Mouse (Mus musculus) cerebellum, adult 18-20 months (tissue): ENCODE data around the gene Maml2.

Source experiments
- DNase-seq, 2 experiments: peaks; one replicate each; pipeline ENCODE4 v3.0.0; 2021

Gene Maml2

GRCm38 (mm10) chr9:13297668-13298512, at the start of gene Maml2:
TSS of gene Maml2 (plus strand) at chr9:13297957.
- DNase-seq, result peak; percentile 68 to 75

GRCm38 (mm10) chr9:13248104-13248503, 49.7 kb upstream of the Maml2 start:
- no peak for DNase-seq

- DNase-seq, result no peak
Measured at GRCm38 (mm10) chr9:13251251-13251650, 46.5 kb upstream of the Maml2 start.

GRCm38 (mm10) chr9:13256726-13257125, 41.0 kb upstream of the Maml2 start:
- no peak for DNase-seq

GRCm38 (mm10) chr9:13258173-13258572, 39.6 kb upstream of the Maml2 start:
- DNase-seq, result no peak

GRCm38 (mm10) chr9:13260980-13261379, 36.8 kb upstream of the Maml2 start:
- DNase-seq, result no peak

- no peak for DNase-seq
Measured at GRCm38 (mm10) chr9:13273219-13273618, 24.5 kb upstream of the Maml2 start.

GRCm38 (mm10) chr9:13287482-13287881, 10.3 kb upstream of the Maml2 start:
- no peak for DNase-seq

- DNase-seq, result peak; percentile 86 to 93
Measured at GRCm38 (mm10) chr9:13296274-13297121, 1.3 kb upstream of the Maml2 start.

- peak in 1 of 2 experiments; percentile 43 for DNase-seq
Measured at GRCm38 (mm10) chr9:13297122-13297667, 562 bp upstream of the Maml2 start.

GRCm38 (mm10) chr9:13298513-13298878, 739 bp downstream of the Maml2 start:
- DNase-seq, result no peak

- DNase-seq, result peak; percentile 37 to 38
Measured at GRCm38 (mm10) chr9:13299190-13299589, 1.4 kb downstream of the Maml2 start.

- DNase-seq, result peak; percentile 40 to 52
Measured at GRCm38 (mm10) chr9:13300041-13300441, 2.3 kb downstream of the Maml2 start.

- peak in 1 of 2 experiments; percentile 25 for DNase-seq
Measured at GRCm38 (mm10) chr9:13300891-13301782, 3.4 kb downstream of the Maml2 start.

- peak in 1 of 2 experiments; percentile 4 for DNase-seq
Measured at GRCm38 (mm10) chr9:13302183-13302825, 4.5 kb downstream of the Maml2 start.

GRCm38 (mm10) chr9:13303099-13303771, 5.5 kb downstream of the Maml2 start:
- peak in 1 of 2 experiments; percentile 5 for DNase-seq

GRCm38 (mm10) chr9:13303976-13304375, 6.2 kb downstream of the Maml2 start:
- peak in 1 of 2 experiments; percentile 9 for DNase-seq

- no peak for DNase-seq
Measured at GRCm38 (mm10) chr9:13306471-13306870, 8.7 kb downstream of the Maml2 start.

GRCm38 (mm10) chr9:13307226-13307625, 9.5 kb downstream of the Maml2 start:
- DNase-seq, result peak in 1 of 2 experiments; percentile 2

- peak in 1 of 2 experiments; percentile 1 for DNase-seq
Measured at GRCm38 (mm10) chr9:13308718-13309117, 11.0 kb downstream of the Maml2 start.

GRCm38 (mm10) chr9:13309807-13310206, 12.1 kb downstream of the Maml2 start:
- peak in 1 of 2 experiments; percentile 1 for DNase-seq
